Mouse (Mus musculus): Measurements from ENCODE around the gene Ankrd42. TPM values are rescaled to one million over a fixed set of nuclear protein-coding genes. Genes with fewer than 3 reads are reported as not detected.

Ankrd42 gene
- total RNA-seq (2021) = under 1 TPM; 0.62 to 0.69 TPM
- long read RNA-seq, experiment 1 = 0 reads
- long read RNA-seq, experiment 2 = 0 reads

- DNase-seq = peak; percentile 85
These were observed at the start of gene Ankrd42 for GRCm38 (mm10) chr7:92637021-92637625. Gene Ankrd42, minus strand, starts transcription at chr7:92637142.

GRCm38 (mm10) chr7:92677346-92677745 is 40.4 kb upstream of the Ankrd42 start:
- no peak for DNase-seq

GRCm38 (mm10) chr7:92675131-92675530 is 38.2 kb upstream of the Ankrd42 start:
- DNase-seq = no peak

GRCm38 (mm10) chr7:92669507-92670471 is 32.8 kb upstream of the Ankrd42 start, which contains the start of gene Pcf11:
Gene Pcf11, minus strand, starts transcription at chr7:92669934.
- peak; percentile 98 for DNase-seq

- peak; percentile 33 for DNase-seq
These were observed 32.0 kb upstream of the Ankrd42 start for GRCm38 (mm10) chr7:92668791-92669506.

- DNase-seq = no peak
These were observed 29.4 kb upstream of the Ankrd42 start for GRCm38 (mm10) chr7:92666274-92666820.

GRCm38 (mm10) chr7:92658050-92658449 is 21.1 kb upstream of the Ankrd42 start:
- DNase-seq = no peak

- DNase-seq = no peak
These were observed 19.4 kb upstream of the Ankrd42 start for GRCm38 (mm10) chr7:92656386-92656785.

- DNase-seq = no peak
These were observed 16.4 kb upstream of the Ankrd42 start for GRCm38 (mm10) chr7:92653329-92653728.

GRCm38 (mm10) chr7:92647790-92648189 is 10.8 kb upstream of the Ankrd42 start:
- DNase-seq = no peak

- no peak for DNase-seq
These were observed 5.4 kb upstream of the Ankrd42 start for GRCm38 (mm10) chr7:92642358-92642757.

GRCm38 (mm10) chr7:92638050-92638449 is 1.1 kb upstream of the Ankrd42 start:
- no peak for DNase-seq

GRCm38 (mm10) chr7:92636295-92637011 is 489 bp downstream of the Ankrd42 start:
- DNase-seq = no peak

- no peak for DNase-seq
These were observed 6.8 kb downstream of the Ankrd42 start for GRCm38 (mm10) chr7:92630167-92630566.

- DNase-seq = no peak
These were observed 12.5 kb downstream of the Ankrd42 start for GRCm38 (mm10) chr7:92624488-92624887.

GRCm38 (mm10) chr7:92610830-92611229 is 26.1 kb downstream of the Ankrd42 start:
- no peak for DNase-seq

GRCm38 (mm10) chr7:92604961-92605360 is 32.0 kb downstream of the Ankrd42 start:
- no peak for DNase-seq

GRCm38 (mm10) chr7:92590842-92591241 is 46.1 kb downstream of the Ankrd42 start:
- no peak for DNase-seq

GRCm38 (mm10) chr7:92589986-92590385 is 47.0 kb downstream of the Ankrd42 start:
- DNase-seq = no peak

- DNase-seq = no peak
These were observed 53.4 kb downstream of the Ankrd42 start for GRCm38 (mm10) chr7:92583567-92583966.

GRCm38 (mm10) chr7:92580491-92581207 is 56.3 kb downstream of the Ankrd42 start:
- no peak for DNase-seq

Measured in gastrocnemius, postnatal 25 days (tissue).